Mouse (Mus musculus) limb, embryonic 14.5 days (tissue): ENCODE measurements around the gene Nrxn3. TPM values are rescaled to one million over a fixed set of nuclear protein-coding genes. Genes with fewer than 3 reads are reported as not detected.

Source experiments
- ATAC-seq: fragments of 200-750 bp; cut with Nextera tagmentation; 2 replicates; pipeline ENCODE4 v1.8.0; 2017; ENCODE audit warnings: low read depth, moderate number of reproducible peaks, moderate TSS enrichment; ENCODE audit not compliant: low FRiP score
- DNase-seq: peaks from one replicate; pipeline ENCODE4 v3.0.0-alpha.2; 2015; ENCODE audit warnings: low spot score
- H3K27ac ChIP-seq: fragments of 300-500 bp; sonication (generic); replicated peaks from 2 replicates; pipeline ENCODE4 v1.5.1; 2014; ENCODE audit warnings: low read depth, mild to moderate bottlenecking, low read length, moderate library complexity, mixed read lengths
- H3K27me3 ChIP-seq: fragments of 300-500 bp; sonication (generic); 2 replicates; pipeline ENCODE4 v1.6.1; 2014; ENCODE audit warnings: low read length, mixed read lengths; ENCODE audit not compliant: control insufficient read depth, insufficient read depth
- H3K36me3 ChIP-seq: fragments of 300-500 bp; sonication (generic); 2 replicates; pipeline ENCODE4 v1.6.1; 2014; ENCODE audit warnings: mild to moderate bottlenecking, low read length, moderate library complexity, mixed read lengths; ENCODE audit not compliant: control insufficient read depth, insufficient read depth
- H3K4me1 ChIP-seq: fragments of 300-500 bp; sonication (generic); 2 replicates; pipeline ENCODE4 v1.6.1; 2014; ENCODE audit warnings: antibody characterized with exemption, low read length, mixed read lengths; ENCODE audit not compliant: control insufficient read depth, insufficient read depth
- H3K4me2 ChIP-seq: fragments of 300-500 bp; sonication (generic); replicated peaks from 2 replicates; pipeline ENCODE4 v1.6.1; 2014; ENCODE audit warnings: low read depth, mild to moderate bottlenecking, low read length, moderate library complexity; ENCODE audit not compliant: severe bottlenecking
- H3K4me3 ChIP-seq: fragments of 300-500 bp; sonication (generic); replicated peaks from 2 replicates; pipeline ENCODE4 v1.5.1; 2014; ENCODE audit warnings: low read length
- H3K9ac ChIP-seq: fragments of 300-500 bp; sonication (generic); 2 replicates; pipeline ENCODE4 v1.6.1; 2014; ENCODE audit warnings: mild to moderate bottlenecking, low read depth, low read length, moderate library complexity; ENCODE audit not compliant: severe bottlenecking
- H3K9me3 ChIP-seq: fragments of 300-500 bp; sonication (generic); 2 replicates; pipeline ENCODE4 v1.6.1; 2016; ENCODE audit warnings: low read length; ENCODE audit not compliant: control insufficient read depth
- POLR2A ChIP-seq: fragments of 200-500 bp; IDR thresholded peaks from 2 replicates; pipeline ENCODE4 v1.8.0; 2012; ENCODE audit warnings: inconsistent platforms, mild to moderate bottlenecking, moderate library complexity, borderline replicate concordance; ENCODE audit not compliant: insufficient read depth, insufficient read length; ENCODE audit errors: extremely low read depth
- WGBS: fragments of 180-500 bp; shearing (Covaris S2); extraction: QIAGEN DNeasy Blood & Tissue Kit; methylation state at CpG from one replicate; pipeline ENCODE4 v1.1.7; 2014; 5-methylcytosine and 5-hydroxymethylcytosine counted together
- polyA plus RNA-seq, 2 experiments: library from polyadenylated mRNA; depleted of rRNA in 1 of 2; stranded (reverse) in 1 of 2; unstranded in 1 of 2; fragments of >200 nt; fragmentation: Nextera tagmentation in 1 of 2; extraction: Ambion mirVana in 1 of 2; gene quantifications; 2 replicates each; pipeline versions ENCODE4 v1.2.1 to v1.2.3; 2012 to 2014

Gene Nrxn3
- polyA plus RNA-seq, 2 experiments: 0.74 to 1.4 TPM

GRCm38 (mm10) chr12:89159353-89159752 is 436.7 kb downstream of the Nrxn3 start:
- DNase-seq (no peak), ATAC-seq (no peak)
- WGBS: 71% methylated on average over 8 of the region's 8 CpGs
- Histone ChIP-seq H3K9ac (no peak overlapping the region), H3K9me3 (no peaks in the 10 kb centered on the region), H3K27ac (no peak overlapping the region), H3K27me3 (no peaks in the 10 kb centered on the region), H3K4me3 (no peak overlapping the region), H3K36me3 (no peaks in the 10 kb centered on the region), H3K4me2 (no peak overlapping the region), H3K4me1 (no peaks in the 10 kb centered on the region)
- TF ChIP-seq POLR2A: no peak

GRCm38 (mm10) chr12:89174306-89175159 is 451.9 kb downstream of the Nrxn3 start:
- Histone ChIP-seq H3K27ac (no peak overlapping the region), H3K4me3 (no peak overlapping the region), H3K9ac (no peak overlapping the region), H3K27me3 (no peaks in the 10 kb centered on the region), H3K4me2 (no peak overlapping the region), H3K36me3 (no peaks in the 10 kb centered on the region), H3K4me1 (no peaks in the 10 kb centered on the region), H3K9me3 (no peaks in the 10 kb centered on the region)
- no peak for TF ChIP-seq POLR2A
- DNase-seq (no peak), ATAC-seq (no peak)
- WGBS: 63% methylated on average over 12 of the region's 12 CpGs

GRCm38 (mm10) chr12:89179970-89180666 is 457.4 kb downstream of the Nrxn3 start:
- Histone ChIP-seq H3K27me3 (no peaks in the 10 kb centered on the region), H3K9me3 (no peaks in the 10 kb centered on the region), H3K4me3 (no peak overlapping the region), H3K4me1 (no peaks in the 10 kb centered on the region), H3K9ac (no peak overlapping the region), H3K27ac (no peak overlapping the region), H3K4me2 (no peak overlapping the region), H3K36me3 (no peaks in the 10 kb centered on the region)
- WGBS: 55% methylated on average over 13 of the region's 13 CpGs
- DNase-seq (no peak), ATAC-seq (no peak)
- no peak for TF ChIP-seq POLR2A

GRCm38 (mm10) chr12:89181157-89181561 is 458.5 kb downstream of the Nrxn3 start:
- Histone ChIP-seq H3K9ac (no peak overlapping the region), H3K4me3 (no peak overlapping the region), H3K27ac (no peak overlapping the region), H3K36me3 (no peaks in the 10 kb centered on the region), H3K4me2 (no peak overlapping the region), H3K9me3 (no peaks in the 10 kb centered on the region), H3K27me3 (no peaks in the 10 kb centered on the region), H3K4me1 (no peaks in the 10 kb centered on the region)
- DNase-seq: no peak
- WGBS: 63% methylated on average over 2 of the region's 2 CpGs
- ATAC-seq: no peak
- no peak for TF ChIP-seq POLR2A

GRCm38 (mm10) chr12:89198764-89199525 is 476.3 kb downstream of the Nrxn3 start:
- no peaks in the 10 kb centered on the region for H3K36me3 ChIP-seq
- WGBS: 79% methylated on average over 10 of the region's 10 CpGs
- no peaks in the 10 kb centered on the region for H3K4me1 ChIP-seq
- H3K9ac ChIP-seq: no peak overlapping the region
- no peak overlapping the region for H3K4me2 ChIP-seq
- ATAC-seq (no peak), DNase-seq (no peak)
- TF ChIP-seq POLR2A: no peak
- no peaks in the 10 kb centered on the region for H3K27me3 ChIP-seq
- no peaks in the 10 kb centered on the region for H3K9me3 ChIP-seq
- H3K4me3 ChIP-seq: no peak overlapping the region
- H3K27ac ChIP-seq: no peak overlapping the region
